Mouse (Mus musculus): Measurements from ENCODE around the gene Galns.

- TF ChIP-seq CTCF (IDR thresholded peaks at IDR 0.05; ENCODE audit: borderline replicate concordance, extremely low read depth, insufficient read depth, insufficient read length), result no peak
- no peak for TF ChIP-seq POLR2A (IDR thresholded peaks at IDR 0.05; ENCODE audit: borderline replicate concordance, extremely low read depth, insufficient read depth, insufficient read length, poor library complexity, severe bottlenecking)
Measured at GRCm38 (mm10) chr8:122610612-122611277, 518 bp downstream of the Galns start.
